In the genomic region with DNA sequence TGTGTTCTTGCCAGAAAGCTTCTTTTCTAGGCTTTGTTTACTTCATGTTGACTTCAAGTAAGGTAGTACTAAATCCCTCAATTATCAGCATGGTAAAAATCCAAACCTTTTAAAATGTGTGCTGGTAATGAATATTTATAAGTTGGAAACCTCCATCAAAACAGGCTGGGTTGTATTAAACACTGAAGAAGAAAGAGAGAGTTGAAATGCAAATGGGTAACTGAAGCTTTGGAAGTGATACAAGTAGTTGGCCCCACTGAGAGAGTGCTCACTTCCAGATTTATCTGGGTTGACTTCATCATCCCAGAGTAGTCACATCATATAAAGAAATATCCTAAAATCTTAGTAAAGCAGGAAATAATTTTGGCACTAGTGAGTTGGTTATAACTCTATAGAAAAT, we compare ENCODE assay signal across 26 mouse cellular contexts.
A peak's percentile ranks its signal among the peaks of the same experiment; 100 is the strongest.
DNase-seq lines count a peak whose midpoint lies in the region; ATAC-seq lines count a peak whose summit lies in the region.
"Had no signal": no experiment of that assay in that cellular context is flagged by ENCODE, and none has a peak within 500 bp of the region (broad histone marks: within the 10 kb centered on the region; RNA-seq: fewer than 3 reads in every experiment).

No protein-coding gene starts in this region.

- H3K4me3 ChIP-seq in forebrain, embryonic 13.5 days, result no peak overlapping the region
- H3K4me3 ChIP-seq in forebrain, embryonic 11.5 days (ENCODE audit: low read depth, low read length), result no peak overlapping the region
- H3K4me3 ChIP-seq: embryonic facial prominence, embryonic 15.5 days; gastrocnemius, adult 2 months; hindbrain, embryonic 12.5 days; hindbrain, embryonic 15.5 days had no signal

- no peak overlapping the region for H3K4me2 ChIP-seq in forebrain, embryonic 13.5 days
- no peak overlapping the region for H3K4me2 ChIP-seq in forebrain, embryonic 11.5 days (ENCODE audit: low read depth, low read length, severe bottlenecking)
- H3K4me2 ChIP-seq: embryonic facial prominence, embryonic 15.5 days; heart, embryonic 11.5 days; hindbrain, embryonic 12.5 days; hindbrain, embryonic 15.5 days had no signal

- DNase-seq in forebrain, embryonic 11.5 days (ENCODE audit: low spot score), result no peak
- peak; percentile 2 for DNase-seq in brain, adult 2 months (ENCODE audit: low read depth, low spot score)
- DNase-seq in brain, embryonic 18.5 days (ENCODE audit: low read depth, low spot score), result peak; percentile 8
- peak; percentile 0 for DNase-seq in telencephalon, adult 2 months (ENCODE audit: low read depth, low spot score)
- DNase-seq in thymus, postnatal 10 days (ENCODE audit: low spot score in 2 of 2), result no peak
- DNase-seq in frontal cortex, postnatal 14 days (ENCODE audit: low spot score in 2 of 2), result no peak
- DNase-seq: adrenal gland, postnatal 10 days; B cell, adult 2 months; cerebellum, adult 11 months; cerebellum, adult 2 months; cerebellum, postnatal 10 days; cerebellum, postnatal 36 days; embryo, embryonic 11 days; gastrocnemius, adult 2 months; gastrocnemius, postnatal 14 days; heart, adult 11 months; kidney, adult 2 months had no signal

- H3K27ac ChIP-seq in forebrain, embryonic 13.5 days, result no peak overlapping the region
- no peak overlapping the region for H3K27ac ChIP-seq in forebrain, embryonic 11.5 days (ENCODE audit: low read depth, low read length)
- H3K27ac ChIP-seq: embryonic facial prominence, embryonic 15.5 days; gastrocnemius, adult 2 months; hindbrain, embryonic 12.5 days; hindbrain, embryonic 15.5 days had no signal

- no peaks in the 10 kb centered on the region for H3K4me1 ChIP-seq in forebrain, embryonic 13.5 days
- no peaks in the 10 kb centered on the region for H3K4me1 ChIP-seq in forebrain, embryonic 11.5 days (replicated peaks; ENCODE audit: control insufficient read depth, insufficient read depth, low read length)
- H3K4me1 ChIP-seq: embryonic facial prominence, embryonic 15.5 days; hindbrain, embryonic 12.5 days; hindbrain, embryonic 15.5 days had no signal

- no peaks in the 10 kb centered on the region for H3K27me3 ChIP-seq in forebrain, embryonic 13.5 days
- no peaks in the 10 kb centered on the region for H3K27me3 ChIP-seq in forebrain, embryonic 11.5 days (ENCODE audit: control insufficient read depth, insufficient read depth, low read length)
- H3K27me3 ChIP-seq: CH12.LX; embryonic facial prominence, embryonic 15.5 days; hindbrain, embryonic 12.5 days; hindbrain, embryonic 15.5 days; Patski had no signal

- no peaks in the 10 kb centered on the region for H3K36me3 ChIP-seq in forebrain, embryonic 13.5 days (ENCODE audit: poor library complexity, severe bottlenecking)
- H3K36me3 ChIP-seq in forebrain, embryonic 11.5 days (ENCODE audit: control insufficient read depth, insufficient read depth, low read length), result no peaks in the 10 kb centered on the region
- H3K36me3 ChIP-seq: embryonic facial prominence, embryonic 15.5 days; G1E; hindbrain, embryonic 12.5 days; hindbrain, embryonic 15.5 days had no signal

- peak; percentile 77 for ATAC-seq in forebrain, embryonic 13.5 days
- no peak for ATAC-seq in forebrain, embryonic 11.5 days (replicated peaks; ENCODE audit: low FRiP score)
- ATAC-seq: intestine, postnatal 0 days; Patski had no signal

- no peaks in the 10 kb centered on the region for H3K9me3 ChIP-seq in forebrain, embryonic 13.5 days (replicated peaks)
- H3K9me3 ChIP-seq in forebrain, embryonic 11.5 days (ENCODE audit: control insufficient read depth, low read length), result no peaks in the 10 kb centered on the region
- H3K9me3 ChIP-seq: embryonic facial prominence, embryonic 15.5 days; G1E; hindbrain, embryonic 12.5 days; hindbrain, embryonic 15.5 days had no signal

- no peak overlapping the region for H3K9ac ChIP-seq in forebrain, embryonic 13.5 days
- no peak overlapping the region for H3K9ac ChIP-seq in forebrain, embryonic 11.5 days (ENCODE audit: low read length)
- H3K9ac ChIP-seq: embryonic facial prominence, embryonic 15.5 days; hindbrain, embryonic 12.5 days; hindbrain, embryonic 15.5 days had no signal

Comparison
In these comparisons a context has a peak if more than half of its experiments do, and no peak if none do; other contexts are left out.
1. DNase-seq: peak in brain, adult 2 months (single experiment), brain, embryonic 18.5 days (single experiment) and telencephalon, adult 2 months (single experiment); none in forebrain, embryonic 11.5 days (single experiment), thymus, postnatal 10 days (0 of 2) and frontal cortex, postnatal 14 days (0 of 2).